Mouse (Mus musculus): Measurements from ENCODE around the gene Vmn1r199. TPM values are rescaled to one million over a fixed set of nuclear protein-coding genes. Genes with fewer than 3 reads are reported as not detected.

Gene Vmn1r199
- polyA plus RNA-seq, 1 experiment from 2014 or later = not detected

- 83% methylated on average over 1 of the region's 1 CpGs for WGBS
- no peak for ATAC-seq
These were observed 23.4 kb downstream of the Vmn1r199 start for GRCm38 (mm10) chr13:22402978-22403377.

More at GRCm38 (mm10) chr13:22402978-22403377, 23.4 kb downstream of the Vmn1r199 start:
- H3K4me3 ChIP-seq (ENCODE audit: low read depth, low read length) = no peak overlapping the region
- H3K27me3 ChIP-seq (replicated peaks; ENCODE audit: control insufficient read depth, insufficient read depth, low read length) = no peaks in the 10 kb centered on the region
- peaks cover 3% of the 10 kb centered on the region; the same call in 1 of the 2 replicates for H3K9me3 ChIP-seq (replicated peaks; ENCODE audit: control insufficient read depth, low read length)
- DNase-seq (ENCODE audit: low spot score) = no peak
- H3K4me2 ChIP-seq (ENCODE audit: low read length) = no peak overlapping the region
- H3K4me1 ChIP-seq (ENCODE audit: control insufficient read depth, insufficient read depth, low read length) = no peaks in the 10 kb centered on the region
- H3K36me3 ChIP-seq (ENCODE audit: control insufficient read depth, insufficient read depth, low read length) = no peaks in the 10 kb centered on the region
- no peak overlapping the region for H3K9ac ChIP-seq (ENCODE audit: low read length)
- H3K27ac ChIP-seq (ENCODE audit: low read depth, low read length) = no peak overlapping the region

Other genes starting within 250 kb of the Vmn1r199 start
- not detected in 2 replicates for gene Vmn1r191, start 195.8 kb upstream of the Vmn1r199 start, polyA plus RNA-seq (2014; fragmentation: Nextera tagmentation; extraction: Ambion mirVana)
- gene Vmn1r192, start 188.7 kb upstream of the Vmn1r199 start, polyA plus RNA-seq (2014; fragmentation: Nextera tagmentation; extraction: Ambion mirVana) = not detected in 2 replicates
- gene Vmn1r193, start 156.7 kb upstream of the Vmn1r199 start, polyA plus RNA-seq (2014; fragmentation: Nextera tagmentation; extraction: Ambion mirVana) = not detected in 2 replicates
- gene Vmn1r194, start 135.6 kb upstream of the Vmn1r199 start, polyA plus RNA-seq (2014; fragmentation: Nextera tagmentation; extraction: Ambion mirVana) = not detected in 2 replicates
- gene Vmn1r195, start 109.3 kb upstream of the Vmn1r199 start, polyA plus RNA-seq (2014; fragmentation: Nextera tagmentation; extraction: Ambion mirVana) = not detected in 2 replicates
- not detected in 2 replicates for gene Vmn1r196, start 89.9 kb upstream of the Vmn1r199 start, polyA plus RNA-seq (2014; fragmentation: Nextera tagmentation; extraction: Ambion mirVana)
- not detected in 2 replicates for gene Vmn1r197, start 55.2 kb upstream of the Vmn1r199 start, polyA plus RNA-seq (2014; fragmentation: Nextera tagmentation; extraction: Ambion mirVana)
- not detected in 2 replicates for gene Vmn1r198, start 29.5 kb upstream of the Vmn1r199 start, polyA plus RNA-seq (2014; fragmentation: Nextera tagmentation; extraction: Ambion mirVana)
- gene Vmn1r200, start 10.6 kb downstream of the Vmn1r199 start, polyA plus RNA-seq (2014; fragmentation: Nextera tagmentation; extraction: Ambion mirVana) = not detected in 2 replicates
- gene Vmn1r201, start 92.1 kb downstream of the Vmn1r199 start, polyA plus RNA-seq (2014; fragmentation: Nextera tagmentation; extraction: Ambion mirVana) = not detected in 2 replicates
- gene Vmn1r202, start 125.6 kb downstream of the Vmn1r199 start, polyA plus RNA-seq (2014; fragmentation: Nextera tagmentation; extraction: Ambion mirVana) = 0.03 TPM in 1 of 2 replicates, not detected in the other
- gene Vmn1r203, start 138.3 kb downstream of the Vmn1r199 start, polyA plus RNA-seq (2014; fragmentation: Nextera tagmentation; extraction: Ambion mirVana) = not detected in 2 replicates
- gene Vmn1r204, start 173.4 kb downstream of the Vmn1r199 start, polyA plus RNA-seq (2014; fragmentation: Nextera tagmentation; extraction: Ambion mirVana) = not detected in 2 replicates
- gene Vmn1r205, start 213.2 kb downstream of the Vmn1r199 start, polyA plus RNA-seq (2014; fragmentation: Nextera tagmentation; extraction: Ambion mirVana) = not detected in 2 replicates
- not detected in 2 replicates for gene Vmn1r206, start 244.4 kb downstream of the Vmn1r199 start, polyA plus RNA-seq (2014; fragmentation: Nextera tagmentation; extraction: Ambion mirVana)

Data from forebrain, embryonic 14.5 days (tissue).